Mouse (Mus musculus) small intestine, adult 2 months (tissue): ENCODE measurements around the gene Ebf1. TPM values are rescaled to one million over a fixed set of nuclear protein-coding genes. Genes with fewer than 3 reads are reported as not detected.

ENCODE experiments used
- H3K27ac ChIP-seq: fragments of 200-500 bp; 2 replicates; pipeline ENCODE4 v1.5.1; 2012; ENCODE audit warnings: low read depth, low read length, control low read depth, inconsistent platforms; ENCODE audit not compliant: insufficient read depth
- H3K27me3 ChIP-seq: fragments of 200-500 bp; 2 replicates; pipeline ENCODE4 v1.6.1; 2012; ENCODE audit warnings: mild to moderate bottlenecking, moderate library complexity, low read length, inconsistent platforms; ENCODE audit not compliant: control insufficient read depth, insufficient read depth
- H3K36me3 ChIP-seq: fragments of 200-500 bp; 2 replicates; pipeline ENCODE4 v1.6.1; 2012; ENCODE audit warnings: mild to moderate bottlenecking, low read length, control low read depth, inconsistent platforms; ENCODE audit not compliant: control insufficient read depth, insufficient read depth
- H3K4me1 ChIP-seq: fragments of 200-500 bp; 2 replicates; pipeline ENCODE4 v1.6.1; 2012; ENCODE audit warnings: low read length, inconsistent platforms, mixed read lengths; ENCODE audit not compliant: control insufficient read depth, insufficient read depth, insufficient read length
- H3K4me3 ChIP-seq: fragments of 200-500 bp; 2 replicates; pipeline ENCODE4 v1.5.1; 2012; ENCODE audit warnings: low read depth, mild to moderate bottlenecking, control low read depth, inconsistent platforms, low read length, moderate library complexity
- CTCF ChIP-seq: fragments of 200-500 bp; IDR thresholded peaks from 2 replicates; pipeline ENCODE4 v1.5.1; 2012; ENCODE audit warnings: low read depth, mild to moderate bottlenecking, control low read depth, inconsistent platforms, low read length, moderate library complexity, mixed read lengths; ENCODE audit not compliant: insufficient replicate concordance, insufficient read length; ENCODE audit errors: extremely low read depth
- POLR2A ChIP-seq: fragments of 200-500 bp; IDR thresholded peaks from 2 replicates; pipeline ENCODE4 v1.6.1; 2012; ENCODE audit warnings: low read depth, mild to moderate bottlenecking, control low read depth, inconsistent platforms, low read length, moderate library complexity
- WGBS: fragments of 180-500 bp; shearing (Covaris S2); methylation state at CpG from one replicate; pipeline ENCODE4 v1.1.7; 2018; 5-methylcytosine and 5-hydroxymethylcytosine counted together
- polyA plus RNA-seq: library from polyadenylated mRNA; depleted of rRNA; stranded (reverse); fragments of >200 nt; gene quantifications from 2 replicates; pipeline ENCODE4 v1.2.3, GENCODE M21; 2012

Gene Ebf1
- polyA plus RNA-seq, 1 experiment: 2.5 TPM

- Histone ChIP-seq H3K4me1 (no peaks in the 10 kb centered on the region), H3K27me3 (no peaks in the 10 kb centered on the region), H3K4me3 (no peak overlapping the region), H3K36me3 (no peaks in the 10 kb centered on the region), H3K27ac (no peak overlapping the region)
- WGBS: 52% methylated on average over 2 of the region's 2 CpGs
- TF ChIP-seq CTCF (no peak), POLR2A (no peak)
Observed at GRCm38 (mm10) chr11:44975151-44975550, 358.0 kb downstream of the Ebf1 start.

GRCm38 (mm10) chr11:44976254-44976802, 359.2 kb downstream of the Ebf1 start:
- Histone ChIP-seq H3K4me3 (no peak overlapping the region), H3K4me1 (no peaks in the 10 kb centered on the region), H3K27me3 (no peaks in the 10 kb centered on the region), H3K27ac (no peak overlapping the region), H3K36me3 (no peaks in the 10 kb centered on the region)
- no peak for TF ChIP-seq POLR2A
- no peak for TF ChIP-seq CTCF
- 83% methylated on average over 5 of the region's 5 CpGs for WGBS

GRCm38 (mm10) chr11:44977921-44978397, 360.8 kb downstream of the Ebf1 start:
- TF ChIP-seq CTCF (no peak), POLR2A (no peak)
- Histone ChIP-seq H3K36me3 (no peaks in the 10 kb centered on the region), H3K27me3 (no peaks in the 10 kb centered on the region), H3K27ac (no peak overlapping the region), H3K4me3 (no peak overlapping the region), H3K4me1 (no peaks in the 10 kb centered on the region)
- 80% methylated on average over 4 of the region's 4 CpGs for WGBS

DNA sequence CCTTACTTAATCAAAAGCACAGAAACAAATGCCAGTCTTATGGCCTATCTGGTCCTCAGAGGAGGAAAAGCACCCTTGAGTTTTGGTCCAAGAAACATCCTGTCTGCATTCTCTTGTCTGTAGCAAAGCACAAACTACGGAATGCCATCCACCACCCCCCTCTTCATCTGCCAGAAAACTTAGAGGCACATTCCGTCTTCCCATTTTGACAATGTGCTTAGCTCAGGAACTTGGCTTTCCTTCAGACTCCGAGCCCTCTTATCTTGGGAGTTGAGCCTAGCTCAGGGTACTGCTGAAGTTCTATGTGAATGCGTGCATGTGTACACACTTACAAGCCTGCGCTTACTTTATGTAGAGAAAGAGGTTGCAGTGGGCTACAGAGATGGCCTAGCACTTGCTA, 362.3 kb downstream of the Ebf1 start:
- Histone ChIP-seq H3K36me3 (no peaks in the 10 kb centered on the region), H3K27ac (no peak overlapping the region), H3K4me1 (no peaks in the 10 kb centered on the region), H3K27me3 (no peaks in the 10 kb centered on the region), H3K4me3 (no peak overlapping the region)
- no peak for TF ChIP-seq CTCF
- no peak for TF ChIP-seq POLR2A
- 55% methylated on average over 5 of the region's 5 CpGs for WGBS

DNA sequence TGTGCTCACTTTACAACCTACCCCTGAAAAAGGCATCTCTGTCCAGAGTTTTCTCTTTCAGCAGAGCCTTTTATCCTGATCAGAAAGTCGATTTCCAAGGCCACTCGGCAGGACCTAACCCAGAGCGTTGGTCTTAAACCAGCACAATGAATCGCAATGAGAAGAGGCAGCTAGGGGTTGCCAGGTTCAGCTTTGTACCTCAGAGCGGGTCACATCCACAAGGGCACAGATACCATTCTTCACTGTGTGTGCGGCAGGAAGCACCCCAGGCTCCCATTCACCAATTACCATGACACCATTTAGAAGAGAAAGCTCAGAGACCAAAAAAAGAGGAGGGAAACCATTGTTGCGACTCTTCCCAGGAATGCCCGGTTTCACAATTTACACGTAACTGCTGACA, 365.1 kb downstream of the Ebf1 start:
- WGBS: 80% methylated on average over 9 of the region's 9 CpGs
- TF ChIP-seq POLR2A (no peak), CTCF (no peak)

GRCm38 (mm10) chr11:44983961-44984360, 366.8 kb downstream of the Ebf1 start:
- no peak for TF ChIP-seq POLR2A
- Histone ChIP-seq H3K4me1 (no peaks in the 10 kb centered on the region), H3K4me3 (no peak overlapping the region), H3K27ac (no peak overlapping the region), H3K36me3 (no peaks in the 10 kb centered on the region), H3K27me3 (no peaks in the 10 kb centered on the region)
- 80% methylated on average over 6 of the region's 6 CpGs for WGBS

More for the DNA sequence above, 365.1 kb downstream of the Ebf1 start:
- H3K27ac ChIP-seq: no peak overlapping the region
- H3K4me1 ChIP-seq: no peaks in the 10 kb centered on the region
- no peaks in the 10 kb centered on the region for H3K27me3 ChIP-seq
- no peaks in the 10 kb centered on the region for H3K36me3 ChIP-seq
- no peak overlapping the region for H3K4me3 ChIP-seq

DNA sequence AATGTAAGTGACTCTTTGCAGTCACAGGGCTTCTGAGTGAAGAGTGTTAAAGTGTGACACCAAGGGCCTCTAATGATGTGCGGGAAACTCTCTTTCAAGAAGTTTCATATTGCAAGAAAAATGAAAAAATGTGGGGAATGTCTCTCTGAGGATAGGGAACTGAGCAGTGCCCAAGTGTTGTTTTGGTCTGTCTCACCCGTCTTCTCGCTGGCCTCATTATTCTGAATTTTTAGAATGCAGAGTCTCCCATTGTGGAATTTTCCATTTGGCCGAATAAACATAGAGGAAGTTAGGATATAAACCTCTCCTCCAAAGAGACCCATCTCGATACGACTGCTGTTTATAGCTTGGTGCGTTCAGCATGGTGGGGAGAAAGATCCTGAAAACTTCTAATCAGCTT, 367.3 kb downstream of the Ebf1 start:
- no peak overlapping the region for H3K27ac ChIP-seq
- H3K36me3 ChIP-seq: no peaks in the 10 kb centered on the region
- no peaks in the 10 kb centered on the region for H3K4me1 ChIP-seq
- no peak overlapping the region for H3K4me3 ChIP-seq
- 73% methylated on average over 7 of the region's 7 CpGs for WGBS
- no peaks in the 10 kb centered on the region for H3K27me3 ChIP-seq
- TF ChIP-seq POLR2A (no peak), CTCF (no peak)

DNA sequence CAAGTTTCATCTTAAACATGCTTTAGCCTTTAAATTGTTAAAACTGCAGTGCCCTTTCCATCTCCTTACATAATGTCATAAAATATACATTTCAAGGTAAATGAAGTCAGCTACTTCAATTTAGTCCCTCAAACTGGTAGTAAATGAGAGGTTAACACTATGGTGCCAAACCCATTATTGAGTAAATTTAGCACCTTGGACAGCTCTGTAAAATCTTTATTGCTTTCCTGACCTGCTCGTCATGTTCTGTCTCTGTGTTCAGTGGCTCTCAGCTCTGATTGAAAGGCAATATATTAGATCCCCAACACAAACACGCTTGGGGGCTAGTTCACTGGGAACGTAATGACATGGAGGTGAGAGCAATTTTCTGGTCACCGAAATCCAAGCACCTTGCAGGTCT, 370.7 kb downstream of the Ebf1 start:
- TF ChIP-seq POLR2A (no peak), CTCF (no peak)
- Histone ChIP-seq H3K4me1 (no peaks in the 10 kb centered on the region), H3K27me3 (no peaks in the 10 kb centered on the region), H3K4me3 (no peak overlapping the region), H3K27ac (no peak overlapping the region), H3K36me3 (no peaks in the 10 kb centered on the region)
- WGBS: 35% methylated on average over 4 of the region's 4 CpGs
